Mouse (Mus musculus) layer of hippocampus, postnatal 10 days (tissue): ENCODE data around the gene Evl. TPM values are rescaled to one million over a fixed set of nuclear protein-coding genes. Genes with fewer than 3 reads are reported as not detected.

ENCODE experiments used
- microRNA-seq, 2 experiments: library from miRNA; unstranded; fragments of <30 nt; microRNA quantifications; one replicate each; pipeline ENCODE4 v1.2.0; 2021
- total RNA-seq, 2 experiments: library from RNA; stranded (reverse); gene quantifications; 2 replicates each; pipeline ENCODE4 v1.2.3; 2021

Gene Evl
- total RNA-seq, 2 experiments from 2014 or later: 312 to 327 TPM

Small RNAs within 50 kb of the gene (microRNA-seq; reads per million reads assigned to microRNA genes)
- gene Gm23872 (0 reads per million in 2 experiments), gene Mir342 (8,857 to 11,063 reads per million in 2 experiments)

Other genes starting within 250 kb of the Evl start
- 1 to 10 TPM; 6.3 to 7.4 TPM for gene Hhipl1, start 248.4 kb upstream of the Evl start, total RNA-seq
- gene Cyp46a1, start 220.3 kb upstream of the Evl start, total RNA-seq: 100 to 1,000 TPM in 1 of 2 experiments, 10 to 100 TPM in 1; 89.7 to 103 TPM
- gene Eml1, start 183.8 kb upstream of the Evl start, total RNA-seq: 10 to 100 TPM; 43.5 to 51.0 TPM
- under 1 TPM; 0.38 to 0.85 TPM for gene Degs2, start 147.6 kb downstream of the Evl start, total RNA-seq
- gene Yy1, start 238.3 kb downstream of the Evl start, total RNA-seq: 10 to 100 TPM; 53.5 to 54.5 TPM